Mouse (Mus musculus): ENCODE data around the gene Dnm3. TPM values are rescaled to one million over a fixed set of nuclear protein-coding genes. Genes with fewer than 3 reads are reported as not detected.
A peak's percentile ranks its signal among the peaks of the same experiment; 100 is the strongest.

Gene Dnm3
- polyA plus RNA-seq, 1 experiment from 2014 or later = 1.6 TPM

DNA sequence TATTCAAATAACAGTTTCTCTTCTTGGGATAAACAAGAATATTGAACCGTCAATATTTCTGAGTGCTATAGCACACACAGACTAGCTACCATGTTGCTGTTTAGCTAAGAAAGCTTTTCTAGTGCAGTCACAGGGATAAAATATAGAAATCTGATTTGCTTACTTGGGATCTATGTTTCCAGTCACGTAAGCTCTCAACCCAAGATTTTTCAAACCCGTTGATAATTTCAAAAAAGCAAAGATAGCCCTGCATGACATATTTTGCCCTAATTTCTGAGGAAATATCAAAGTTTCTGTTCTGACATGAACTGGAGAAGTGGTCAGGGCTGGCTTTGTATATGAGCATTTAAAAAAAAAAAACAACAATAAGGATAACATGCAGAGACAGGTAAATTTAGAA is 253.8 kb downstream of the Dnm3 start:
- Histone ChIP-seq H3K4me2 (ENCODE audit: low read length) (no peak overlapping the region), H3K36me3 (ENCODE audit: control insufficient read depth, insufficient read depth, low read length) (peaks cover 6% of the 10 kb centered on the region; the same call in 1 of the 2 replicates), H3K27ac (replicated peaks in 1 of 2; ENCODE audit: control insufficient read depth in 1 of 2, insufficient read depth in 1 of 2, low read depth in 2 of 2, low read length in 2 of 2) (no peak overlapping the region), H3K9ac (ENCODE audit: low read length) (no peak overlapping the region), H3K27me3 (ENCODE audit: control insufficient read depth, insufficient read depth, low read length) (no peaks in the 10 kb centered on the region), H3K9me3 (ENCODE audit: control insufficient read depth, low read length) (no peaks in the 10 kb centered on the region), H3K4me3 (ENCODE audit: control insufficient read depth in 1 of 2, insufficient read depth in 1 of 2, low read depth in 1 of 2, low read length in 2 of 2) (no peak overlapping the region), H3K4me1 (ENCODE audit: control insufficient read depth in 2 of 2, insufficient read depth in 2 of 2, low read length in 2 of 2) (peaks cover 3 to 8% of the 10 kb centered on the region in 2 experiments; a peak in 2 of 4 replicates)
- WGBS = 76% methylated on average over 3 of the region's 3 CpGs
- ATAC-seq (ENCODE audit: insufficient number of reproducible peaks, insufficient read depth, low FRiP score, low read depth) = no peak

DNA sequence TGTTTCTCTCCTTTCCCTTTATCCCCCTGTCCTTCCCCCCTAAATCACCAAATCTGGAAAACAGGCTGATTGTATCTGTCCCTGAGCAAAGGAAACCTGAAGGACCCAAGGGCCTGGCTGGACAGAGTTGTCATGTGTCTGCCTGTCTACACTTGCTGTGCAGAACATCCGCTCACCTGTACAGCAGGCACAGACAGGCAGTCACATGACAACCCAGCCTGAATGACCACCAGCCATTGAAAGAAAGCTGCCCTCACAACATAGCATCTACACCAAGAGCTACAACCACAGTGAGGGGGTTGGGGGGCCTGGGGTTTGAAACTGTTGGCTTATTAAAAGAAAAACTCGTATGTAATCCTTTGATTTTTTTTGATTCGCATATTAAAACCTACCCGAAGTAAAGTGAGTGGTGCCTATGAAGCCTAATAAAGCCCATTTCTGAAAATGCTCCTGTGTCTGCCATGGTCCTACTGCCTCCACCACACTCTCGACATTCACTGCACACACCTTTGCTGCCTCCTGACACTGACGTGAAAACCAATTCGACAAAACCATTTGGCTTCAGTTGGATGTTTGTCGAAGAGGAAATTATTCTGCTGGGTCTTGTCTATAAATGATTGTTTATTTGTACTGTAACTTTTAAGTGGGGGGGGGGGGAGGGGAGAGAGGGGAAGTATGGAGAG is 254.4 kb downstream of the Dnm3 start:
- Histone ChIP-seq H3K4me3 (ENCODE audit: control insufficient read depth in 1 of 2, insufficient read depth in 1 of 2, low read depth in 1 of 2, low read length in 2 of 2) (no peak overlapping the region), H3K9me3 (ENCODE audit: control insufficient read depth, low read length) (no peaks in the 10 kb centered on the region), H3K27me3 (ENCODE audit: control insufficient read depth, insufficient read depth, low read length) (no peaks in the 10 kb centered on the region), H3K36me3 (ENCODE audit: control insufficient read depth, insufficient read depth, low read length) (peaks cover 6% of the 10 kb centered on the region; the same call in 1 of the 2 replicates), H3K4me1 (ENCODE audit: control insufficient read depth in 2 of 2, insufficient read depth in 2 of 2, low read length in 2 of 2) (peaks cover 3 to 8% of the 10 kb centered on the region in 2 experiments; a peak in 2 of 4 replicates), H3K27ac (replicated peaks in 1 of 2; ENCODE audit: control insufficient read depth in 1 of 2, insufficient read depth in 1 of 2, low read depth in 2 of 2, low read length in 2 of 2) (no peak overlapping the region), H3K4me2 (ENCODE audit: low read length) (no peak overlapping the region), H3K9ac (ENCODE audit: low read length) (no peak overlapping the region)
- ATAC-seq (ENCODE audit: insufficient number of reproducible peaks, insufficient read depth, low FRiP score, low read depth) = no peak
- 82% methylated on average over 8 of the region's 8 CpGs for WGBS

DNA sequence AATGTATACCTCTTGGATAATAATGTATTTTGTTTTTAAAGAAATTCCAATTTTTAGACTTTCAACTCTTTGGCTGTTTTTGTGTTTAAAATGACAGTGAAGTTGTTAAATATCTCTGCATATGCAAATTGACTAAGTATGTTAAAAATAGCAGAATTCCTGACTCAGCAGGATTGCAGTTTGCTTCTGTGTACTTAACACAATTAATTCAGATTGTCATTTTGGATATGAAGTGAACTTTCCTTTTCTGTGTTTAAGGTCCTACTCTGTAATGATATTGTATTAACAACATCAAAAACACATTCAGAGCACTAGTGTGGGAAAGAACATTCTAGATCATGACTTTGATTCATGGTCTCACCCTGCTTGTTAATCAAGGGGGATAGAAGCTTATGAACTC is 255.5 kb downstream of the Dnm3 start:
- Histone ChIP-seq H3K36me3 (ENCODE audit: control insufficient read depth, insufficient read depth, low read length) (peaks cover 6% of the 10 kb centered on the region; the same call in 1 of the 2 replicates), H3K4me3 (ENCODE audit: control insufficient read depth in 1 of 2, insufficient read depth in 1 of 2, low read depth in 1 of 2, low read length in 2 of 2) (no peak overlapping the region), H3K27ac (replicated peaks in 1 of 2; ENCODE audit: control insufficient read depth in 1 of 2, insufficient read depth in 1 of 2, low read depth in 2 of 2, low read length in 2 of 2) (no peak overlapping the region), H3K9me3 (ENCODE audit: control insufficient read depth, low read length) (no peaks in the 10 kb centered on the region), H3K4me1 (ENCODE audit: control insufficient read depth in 2 of 2, insufficient read depth in 2 of 2, low read length in 2 of 2) (peaks cover 7 to 10% of the 10 kb centered on the region in 2 experiments; a peak in 2 of 4 replicates), H3K27me3 (ENCODE audit: control insufficient read depth, insufficient read depth, low read length) (no peaks in the 10 kb centered on the region), H3K9ac (ENCODE audit: low read length) (no peak overlapping the region), H3K4me2 (ENCODE audit: low read length) (peak overlapping the region; percentile 37)
- ATAC-seq (ENCODE audit: insufficient number of reproducible peaks, insufficient read depth, low FRiP score, low read depth) = no peak

DNA sequence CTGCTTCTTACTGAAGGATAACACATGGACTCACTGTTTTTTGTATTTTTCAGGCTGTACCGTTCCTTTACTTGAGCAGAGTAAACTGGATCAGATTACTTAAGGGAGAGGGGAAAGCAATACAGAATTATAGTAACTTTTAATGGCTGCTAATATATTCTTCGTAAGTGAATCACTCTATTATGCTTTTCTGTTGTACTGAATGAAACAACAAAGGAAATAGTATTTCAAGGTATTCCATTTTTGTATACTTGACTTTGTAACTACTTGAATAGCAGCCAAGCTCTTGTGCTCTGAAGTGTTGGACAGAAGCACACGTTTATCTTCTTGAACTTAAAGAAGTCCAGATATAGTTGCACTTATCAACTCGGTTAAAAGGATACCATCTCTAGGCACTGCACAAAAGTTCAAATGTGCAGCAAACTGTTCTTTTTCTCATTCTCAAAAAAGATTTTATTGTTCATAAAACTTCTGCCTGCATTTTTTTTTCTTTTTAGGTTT is 256.0 kb downstream of the Dnm3 start:
- Histone ChIP-seq H3K9me3 (ENCODE audit: control insufficient read depth, low read length) (no peaks in the 10 kb centered on the region), H3K27ac (replicated peaks in 1 of 2; ENCODE audit: control insufficient read depth in 1 of 2, insufficient read depth in 1 of 2, low read depth in 2 of 2, low read length in 2 of 2) (no peak overlapping the region), H3K4me3 (ENCODE audit: control insufficient read depth in 1 of 2, insufficient read depth in 1 of 2, low read depth in 1 of 2, low read length in 2 of 2) (peak overlapping the region in 1 of 2 experiments; percentile 11; a peak in 1 of 4 replicates), H3K4me2 (ENCODE audit: low read length) (peak overlapping the region; percentile 51), H3K4me1 (ENCODE audit: control insufficient read depth in 2 of 2, insufficient read depth in 2 of 2, low read length in 2 of 2) (peaks cover 7 to 10% of the 10 kb centered on the region in 2 experiments; a peak in 2 of 4 replicates), H3K27me3 (ENCODE audit: control insufficient read depth, insufficient read depth, low read length) (no peaks in the 10 kb centered on the region), H3K36me3 (ENCODE audit: control insufficient read depth, insufficient read depth, low read length) (peaks cover 6% of the 10 kb centered on the region; the same call in 1 of the 2 replicates), H3K9ac (ENCODE audit: low read length) (peak overlapping the region; percentile 51; the same call in 1 of the 2 replicates)
- ATAC-seq (ENCODE audit: insufficient number of reproducible peaks, insufficient read depth, low FRiP score, low read depth) = no peak
- WGBS = 9% methylated on average over 4 of the region's 4 CpGs

DNA sequence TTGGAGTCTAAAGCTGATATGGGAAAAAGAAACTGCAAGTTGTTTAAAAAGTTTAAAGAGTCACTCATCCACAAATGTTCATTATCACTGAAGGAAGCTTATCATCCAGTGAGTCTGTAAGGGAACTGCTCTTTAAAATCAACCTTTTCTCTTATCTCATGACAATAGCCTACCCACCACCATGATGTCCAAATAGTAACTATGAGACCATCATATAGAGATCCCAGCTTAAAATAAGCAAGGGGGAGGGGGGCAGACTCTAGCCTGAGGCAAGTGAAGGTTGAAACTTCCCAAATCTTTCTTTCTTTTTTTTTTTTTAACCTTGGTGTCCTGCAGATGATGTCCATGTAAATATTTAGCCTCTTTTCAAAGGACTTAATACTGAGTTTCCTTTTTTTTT is 256.9 kb downstream of the Dnm3 start:
- H3K27ac ChIP-seq (replicated peaks in 1 of 2; ENCODE audit: control insufficient read depth in 1 of 2, insufficient read depth in 1 of 2, low read depth in 2 of 2, low read length in 2 of 2) = peak overlapping the region; percentile 67 to 79; a peak in 3 of 4 replicates
- peaks cover 6% of the 10 kb centered on the region; the same call in 1 of the 2 replicates for H3K36me3 ChIP-seq (ENCODE audit: control insufficient read depth, insufficient read depth, low read length)
- peak overlapping the region; percentile 27 to 35; a peak in 3 of 4 replicates for H3K4me3 ChIP-seq (ENCODE audit: control insufficient read depth in 1 of 2, insufficient read depth in 1 of 2, low read depth in 1 of 2, low read length in 2 of 2)
- no peaks in the 10 kb centered on the region for H3K9me3 ChIP-seq (ENCODE audit: control insufficient read depth, low read length)
- no peaks in the 10 kb centered on the region for H3K27me3 ChIP-seq (ENCODE audit: control insufficient read depth, insufficient read depth, low read length)
- peak overlapping the region; percentile 67 for H3K9ac ChIP-seq (ENCODE audit: low read length)
- ATAC-seq (ENCODE audit: insufficient number of reproducible peaks, insufficient read depth, low FRiP score, low read depth) = no peak
- H3K4me2 ChIP-seq (ENCODE audit: low read length) = peak overlapping the region; percentile 51
- peaks cover 7 to 10% of the 10 kb centered on the region in 2 experiments; a peak in 2 of 4 replicates for H3K4me1 ChIP-seq (ENCODE audit: control insufficient read depth in 2 of 2, insufficient read depth in 2 of 2, low read length in 2 of 2)

DNA sequence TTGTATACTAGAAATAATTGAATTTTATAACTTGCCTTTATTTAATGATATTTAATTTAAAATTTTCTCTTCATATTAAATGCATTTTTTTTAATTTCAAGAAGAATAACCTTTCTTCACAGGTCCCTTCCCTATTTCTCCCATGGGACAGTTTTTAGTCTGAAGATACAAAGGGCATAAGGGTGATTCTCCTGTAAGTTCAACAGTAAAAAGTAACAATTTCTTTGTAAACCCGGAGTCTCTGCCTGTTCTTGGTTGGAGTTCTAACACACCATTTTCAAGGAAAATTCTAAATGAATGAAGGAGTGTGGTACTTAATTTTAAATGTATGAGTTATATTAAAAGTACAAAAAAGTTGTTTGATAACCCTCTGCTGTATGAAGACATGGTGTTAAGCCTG is 258.1 kb downstream of the Dnm3 start:
- peaks cover 10 to 13% of the 10 kb centered on the region in 2 experiments; a peak in 3 of 4 replicates for H3K4me1 ChIP-seq (ENCODE audit: control insufficient read depth in 2 of 2, insufficient read depth in 2 of 2, low read length in 2 of 2)
- no peak for ATAC-seq (ENCODE audit: insufficient number of reproducible peaks, insufficient read depth, low FRiP score, low read depth)
- peak overlapping the region; percentile 67 for H3K9ac ChIP-seq (ENCODE audit: low read length)
- H3K4me3 ChIP-seq (ENCODE audit: control insufficient read depth in 1 of 2, insufficient read depth in 1 of 2, low read depth in 1 of 2, low read length in 2 of 2) = peak overlapping the region in 1 of 2 experiments; percentile 35; a peak in 2 of 4 replicates
- H3K27me3 ChIP-seq (ENCODE audit: control insufficient read depth, insufficient read depth, low read length) = no peaks in the 10 kb centered on the region
- H3K27ac ChIP-seq (replicated peaks in 1 of 2; ENCODE audit: control insufficient read depth in 1 of 2, insufficient read depth in 1 of 2, low read depth in 2 of 2, low read length in 2 of 2) = peak overlapping the region in 1 of 2 experiments; percentile 92; a peak in 1 of 4 replicates
- no peaks in the 10 kb centered on the region for H3K9me3 ChIP-seq (ENCODE audit: control insufficient read depth, low read length)
- 73% methylated on average over 1 of the region's 1 CpGs for WGBS
- peak overlapping the region; percentile 51 for H3K4me2 ChIP-seq (ENCODE audit: low read length)
- peaks cover 6% of the 10 kb centered on the region; the same call in 1 of the 2 replicates for H3K36me3 ChIP-seq (ENCODE audit: control insufficient read depth, insufficient read depth, low read length)

DNA sequence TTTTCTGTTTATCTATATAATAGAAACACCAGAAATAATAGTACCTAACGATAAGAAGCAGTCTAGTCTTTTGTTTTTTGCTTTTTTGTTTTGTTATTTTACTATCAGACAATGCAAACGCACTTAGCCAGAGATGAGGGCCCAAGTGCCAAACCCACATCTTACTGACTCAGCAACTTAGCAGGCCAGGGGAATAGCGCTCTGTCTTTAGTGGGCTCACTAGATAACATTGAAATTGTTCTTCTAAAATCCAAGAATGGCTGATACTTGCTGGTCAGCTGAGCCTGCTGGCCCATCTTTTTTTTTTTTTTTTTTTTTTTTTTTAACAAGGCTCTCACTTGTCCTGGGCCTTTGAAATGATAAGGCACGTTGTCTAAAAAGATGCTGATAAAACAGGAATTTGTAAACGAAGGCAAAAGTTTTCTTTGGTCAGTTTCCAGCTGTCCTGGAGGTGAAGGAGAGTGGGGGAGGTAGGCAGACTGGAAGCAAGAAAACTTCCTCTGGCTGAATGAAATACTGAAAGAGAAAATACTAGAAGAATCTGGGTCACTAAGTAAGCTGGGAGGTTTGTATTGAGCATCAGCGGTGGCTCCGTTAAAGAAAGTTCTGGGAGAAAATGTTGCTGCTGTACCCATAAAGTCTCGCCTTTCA is 259.2 kb downstream of the Dnm3 start:
- H3K9ac ChIP-seq (ENCODE audit: low read length) = peak overlapping the region; percentile 66
- peak overlapping the region; percentile 35; a peak in 3 of 4 replicates for H3K4me3 ChIP-seq (ENCODE audit: control insufficient read depth in 1 of 2, insufficient read depth in 1 of 2, low read depth in 1 of 2, low read length in 2 of 2)
- H3K9me3 ChIP-seq (ENCODE audit: control insufficient read depth, low read length) = no peaks in the 10 kb centered on the region
- WGBS = 26% methylated on average over 8 of the region's 8 CpGs
- peaks cover 6% of the 10 kb centered on the region; the same call in 1 of the 2 replicates for H3K36me3 ChIP-seq (ENCODE audit: control insufficient read depth, insufficient read depth, low read length)
- peak overlapping the region; percentile 83 to 92 for H3K27ac ChIP-seq (replicated peaks in 1 of 2; ENCODE audit: control insufficient read depth in 1 of 2, insufficient read depth in 1 of 2, low read depth in 2 of 2, low read length in 2 of 2)
- H3K4me2 ChIP-seq (ENCODE audit: low read length) = peak overlapping the region; percentile 51
- ATAC-seq (ENCODE audit: insufficient number of reproducible peaks, insufficient read depth, low FRiP score, low read depth) = 0 out of 2 replicates have a peak, but pooled peaks have one; percentile 18
- H3K27me3 ChIP-seq (ENCODE audit: control insufficient read depth, insufficient read depth, low read length) = no peaks in the 10 kb centered on the region
- H3K4me1 ChIP-seq (ENCODE audit: control insufficient read depth in 2 of 2, insufficient read depth in 2 of 2, low read length in 2 of 2) = peaks cover 10 to 13% of the 10 kb centered on the region in 2 experiments; a peak in 3 of 4 replicates
